Mouse (Mus musculus) NIH3T3 (cell line): Measurements from ENCODE around the gene Stx1a.
A peak's percentile ranks its signal among the peaks of the same experiment; 100 is the strongest.

Source experiments
- DNase-seq: peaks from one replicate; pipeline ENCODE4 v3.0.0-alpha.2; 2012; ENCODE audit warnings: low read depth

The Stx1a gene

GRCm38 (mm10) chr5:135008671-135009589 is 14.4 kb upstream of the Stx1a start, which contains the start of gene Abhd11:
Gene Abhd11, plus strand, starts transcription at chr5:135009152.
- DNase-seq = peak; percentile 100

GRCm38 (mm10) chr5:135009590-135010319 is 13.5 kb upstream of the Stx1a start:
- DNase-seq = peak; percentile 91

- DNase-seq = no peak
Observed at GRCm38 (mm10) chr5:135010320-135010709, 13.0 kb upstream of the Stx1a start.

GRCm38 (mm10) chr5:135010841-135011743 is 12.2 kb upstream of the Stx1a start:
- no peak for DNase-seq

- DNase-seq = no peak
Observed at GRCm38 (mm10) chr5:135011809-135012613, 11.3 kb upstream of the Stx1a start.

GRCm38 (mm10) chr5:135012671-135013441 is 10.4 kb upstream of the Stx1a start:
- DNase-seq = peak; percentile 84

- DNase-seq = peak; percentile 91
Observed at GRCm38 (mm10) chr5:135015497-135015896, 7.8 kb upstream of the Stx1a start.

- no peak for DNase-seq
Observed at GRCm38 (mm10) chr5:135016224-135016759, 7.0 kb upstream of the Stx1a start.

GRCm38 (mm10) chr5:135021814-135022213 is 1.5 kb upstream of the Stx1a start:
- peak; percentile 49 for DNase-seq

- peak; percentile 22 for DNase-seq
Observed at GRCm38 (mm10) chr5:135024665-135025224, 1.5 kb downstream of the Stx1a start.

GRCm38 (mm10) chr5:135025899-135026298 is 2.6 kb downstream of the Stx1a start:
- no peak for DNase-seq

- peak; percentile 91 for DNase-seq
Observed at GRCm38 (mm10) chr5:135029007-135029854, 5.9 kb downstream of the Stx1a start.

- DNase-seq = no peak
Observed at GRCm38 (mm10) chr5:135032581-135032980, 9.3 kb downstream of the Stx1a start.

GRCm38 (mm10) chr5:135034593-135034992 is 11.3 kb downstream of the Stx1a start:
- DNase-seq = no peak

GRCm38 (mm10) chr5:135035608-135036359 is 12.5 kb downstream of the Stx1a start:
- DNase-seq = no peak

- DNase-seq = no peak
Observed at GRCm38 (mm10) chr5:135037946-135038345, 14.7 kb downstream of the Stx1a start.

- no peak for DNase-seq
Observed at GRCm38 (mm10) chr5:135039541-135039940, 16.3 kb downstream of the Stx1a start.

- DNase-seq = no peak
Observed at GRCm38 (mm10) chr5:135040059-135040458, 16.8 kb downstream of the Stx1a start.
